Mouse (Mus musculus) embryo, embryonic 11.5 days (tissue): ENCODE data around the gene Zfp217.

Experiments used
- DNase-seq: peaks from one replicate; pipeline ENCODE4 v3.0.0-alpha.2; 2012; ENCODE audit warnings: low read depth, low spot score

Gene Zfp217

DNA sequence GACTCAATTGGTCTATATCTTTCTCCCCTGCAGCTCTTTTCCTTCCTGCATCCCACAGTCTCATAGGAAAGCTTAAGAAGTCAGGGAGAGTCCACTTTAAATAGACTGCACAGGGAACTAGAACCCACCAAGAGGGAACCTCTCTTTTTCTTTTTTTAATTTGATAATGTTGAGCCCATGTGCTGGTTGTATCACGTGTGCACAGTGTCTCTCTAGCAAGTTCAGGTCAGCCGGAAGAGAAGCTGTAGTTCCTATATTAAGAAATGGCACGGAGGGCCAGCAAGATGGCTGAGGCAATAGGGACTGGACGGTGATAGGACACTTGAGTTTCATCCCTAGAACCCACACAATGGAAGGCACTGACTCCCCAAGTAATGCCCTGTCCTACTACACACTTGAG lies 11.1 kb upstream of the Zfp217 start:
- no peak for DNase-seq

GRCm38 (mm10) chr2:170158251-170158650 lies 10.3 kb upstream of the Zfp217 start:
- no peak for DNase-seq

- DNase-seq, result no peak
Observed at GRCm38 (mm10) chr2:170157280-170158200, 9.6 kb upstream of the Zfp217 start.

- DNase-seq, result no peak
Observed at GRCm38 (mm10) chr2:170155089-170155740, 7.3 kb upstream of the Zfp217 start.

DNA sequence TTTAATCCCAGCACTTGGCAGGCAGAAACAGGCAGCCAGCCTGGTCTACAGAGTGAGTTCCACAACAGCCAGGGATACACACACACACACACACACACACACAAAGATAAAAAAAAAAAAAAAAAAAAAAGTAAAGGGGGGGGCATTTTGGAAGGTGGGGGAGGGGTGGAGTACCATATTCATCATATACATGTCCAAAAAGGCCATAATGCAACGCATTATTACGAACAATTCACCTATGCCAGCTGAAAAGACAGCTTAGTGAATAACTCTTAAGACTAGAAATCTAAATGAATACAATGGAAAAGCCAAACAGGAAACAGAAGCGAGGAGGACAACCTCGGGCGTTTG lies 6.8 kb upstream of the Zfp217 start:
- no peak for DNase-seq

DNA sequence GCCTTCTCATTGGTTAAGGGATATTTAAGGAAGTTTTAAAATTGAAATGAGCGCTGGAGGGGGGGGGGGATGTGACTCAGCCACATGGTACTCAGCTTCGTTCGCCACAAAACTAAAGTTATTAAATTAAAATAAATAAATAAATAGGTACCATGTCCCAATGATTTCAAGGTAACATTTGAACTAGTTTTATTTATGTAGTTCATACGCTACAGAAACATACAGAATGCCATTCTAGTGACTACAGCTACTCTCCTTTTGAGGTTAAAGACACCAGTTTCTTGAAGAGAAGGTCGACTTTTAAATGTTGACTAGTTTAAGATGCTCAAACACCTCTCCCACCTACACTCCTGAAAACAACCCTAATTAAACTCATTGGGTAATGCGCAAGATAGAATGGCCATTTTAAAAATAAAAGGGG lies 6.4 kb upstream of the Zfp217 start:
- DNase-seq, result no peak

DNA sequence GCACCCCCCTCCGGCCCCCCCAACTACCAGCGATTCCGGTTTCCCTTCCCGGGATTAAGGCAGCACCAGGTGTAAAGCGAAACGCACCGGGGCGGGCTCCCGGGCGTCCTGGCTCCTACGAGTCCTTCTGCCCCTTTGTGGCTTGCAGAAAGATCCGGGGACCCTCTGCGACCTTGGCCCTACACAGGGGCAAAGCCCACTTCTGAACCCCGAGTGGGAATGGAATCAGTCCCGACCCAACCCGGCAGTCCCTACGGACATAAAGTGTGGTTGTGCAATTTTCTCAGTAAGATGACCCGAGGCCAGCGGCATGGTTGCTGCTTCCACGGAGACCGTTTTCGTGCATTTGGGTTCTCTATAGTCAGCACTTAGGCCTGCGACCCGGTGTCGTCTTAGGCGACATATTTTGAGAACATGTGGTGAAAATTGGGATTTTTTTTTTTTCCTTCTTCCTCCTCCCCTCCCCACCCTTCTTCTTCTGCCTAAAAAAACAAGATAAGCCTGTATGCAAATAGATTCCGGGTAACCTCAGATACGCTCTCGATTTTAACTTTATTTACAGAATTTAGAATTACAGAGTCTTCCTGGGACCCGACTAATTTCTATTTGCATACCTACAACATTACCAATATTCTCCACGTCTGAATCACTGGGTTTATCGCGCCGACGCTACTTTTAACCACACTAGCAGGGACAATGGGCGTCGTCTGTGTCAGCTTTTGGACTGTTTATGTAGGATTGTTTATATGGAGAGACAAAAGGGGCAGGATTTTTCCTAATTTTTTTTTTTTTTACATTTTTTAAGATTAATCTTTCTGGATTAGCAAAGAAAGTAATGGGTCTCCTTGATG lies 5.7 kb upstream of the Zfp217 start:
- no peak for DNase-seq

- no peak for DNase-seq
Observed at GRCm38 (mm10) chr2:170152856-170153255, 5.0 kb upstream of the Zfp217 start.

DNA sequence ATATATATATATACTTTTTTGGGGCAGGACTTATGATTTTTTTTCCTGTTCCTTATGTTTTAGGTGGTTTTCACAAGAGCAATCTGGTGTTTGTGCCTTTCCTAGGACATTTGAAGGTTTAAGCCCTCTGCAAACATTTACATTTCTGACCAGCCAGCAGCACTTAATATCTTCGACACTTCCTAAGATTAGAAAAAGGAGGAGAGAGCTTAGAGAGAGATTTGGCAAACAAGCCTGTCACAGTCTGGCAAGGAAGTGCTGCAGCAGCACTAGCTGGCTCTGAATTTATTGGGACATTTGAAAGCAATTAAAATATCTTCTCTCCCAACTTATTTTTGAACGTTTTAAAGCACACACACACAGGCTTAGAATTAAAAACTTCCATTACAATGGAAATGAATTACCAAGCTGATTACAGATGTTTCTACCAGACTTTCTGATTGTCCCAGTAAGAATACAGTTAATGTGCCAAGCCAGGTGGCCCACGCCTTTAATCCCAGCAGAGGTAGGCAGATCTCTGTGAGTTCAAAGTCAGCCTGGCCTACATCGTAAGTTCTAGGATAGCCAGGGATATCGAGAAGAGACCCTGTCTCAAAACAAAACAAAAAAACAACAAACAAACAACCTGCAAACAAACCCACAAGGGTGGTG lies 4.3 kb upstream of the Zfp217 start:
- no peak for DNase-seq

DNA sequence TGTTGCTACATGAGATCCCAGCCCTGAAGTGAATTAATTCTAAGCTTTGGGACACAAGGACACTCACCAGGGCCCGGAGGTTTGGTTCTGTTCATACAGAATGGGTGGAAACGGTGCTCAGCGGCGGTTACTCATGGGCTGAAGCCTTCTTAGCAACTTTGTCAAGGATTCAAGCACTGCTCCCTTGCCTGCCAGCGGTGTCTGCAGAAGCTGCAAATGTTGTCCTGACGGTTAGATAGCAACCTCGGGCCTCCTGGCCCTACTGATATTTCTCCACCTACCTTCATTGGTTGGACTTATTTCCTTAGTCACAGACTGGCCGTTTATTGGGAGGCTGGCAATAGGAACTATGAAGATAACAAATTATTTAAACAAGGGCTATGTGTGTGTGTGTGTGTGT lies 3.6 kb upstream of the Zfp217 start:
- no peak for DNase-seq

DNA sequence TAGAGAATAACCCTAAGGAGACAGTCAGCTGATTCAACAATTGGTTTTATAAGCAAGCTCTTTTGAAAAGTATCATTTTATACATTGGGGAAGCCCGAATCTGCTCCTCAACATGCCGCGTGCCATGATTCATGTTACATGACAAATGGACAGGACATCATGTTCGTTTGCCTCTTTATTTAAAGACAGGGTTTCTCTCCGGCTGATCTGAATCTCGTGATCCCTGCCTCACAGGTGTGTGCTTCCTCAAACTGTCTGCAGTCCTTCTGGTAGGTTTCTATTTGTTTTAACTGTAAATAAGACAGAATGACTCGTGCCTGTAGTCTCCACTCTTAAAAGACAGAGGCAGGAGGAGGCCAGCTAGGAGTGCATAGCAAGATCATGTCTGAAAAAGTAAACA lies 925 bp upstream of the Zfp217 start:
- no peak for DNase-seq

- DNase-seq, result no peak
Observed at GRCm38 (mm10) chr2:170147170-170147569, 733 bp downstream of the Zfp217 start.

DNA sequence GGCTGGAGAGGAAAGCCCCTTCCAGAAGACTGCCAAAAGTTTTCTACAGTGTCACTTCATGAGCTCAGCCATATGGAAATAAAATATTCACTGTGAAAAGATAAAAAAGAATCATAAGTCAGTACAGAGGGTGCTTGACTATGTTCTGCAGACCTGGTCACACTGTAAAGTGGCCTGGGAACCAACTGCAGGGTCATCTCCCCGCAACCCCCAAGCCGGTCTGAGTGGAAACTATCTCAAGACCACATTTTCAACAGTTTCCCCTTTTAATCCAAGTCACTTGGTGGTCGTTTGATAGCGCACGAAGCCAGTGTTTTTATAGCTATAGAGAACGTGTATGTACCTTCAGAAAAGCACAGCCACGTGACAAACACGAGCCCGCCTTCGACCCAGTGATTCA lies 3.6 kb downstream of the Zfp217 start:
- DNase-seq, result no peak

DNA sequence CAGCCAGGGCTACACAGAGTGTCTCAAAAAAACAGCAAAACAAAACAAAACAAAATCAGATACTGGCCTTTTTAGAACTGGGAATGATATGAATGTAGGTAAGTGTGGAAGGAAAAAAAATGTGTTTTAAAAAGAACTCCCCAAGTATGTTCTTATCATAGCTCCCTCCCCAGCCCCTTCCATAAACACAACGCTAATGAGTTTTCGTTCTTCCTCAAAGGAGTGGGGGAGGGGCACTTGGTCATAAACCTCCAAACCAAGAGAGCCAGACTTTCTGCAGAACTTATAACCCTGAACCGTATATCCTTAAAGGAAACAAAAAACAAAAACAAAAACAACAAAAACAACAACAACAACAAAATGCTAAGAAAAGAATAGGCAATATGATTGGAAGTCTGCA lies 4.0 kb downstream of the Zfp217 start:
- no peak for DNase-seq

DNA sequence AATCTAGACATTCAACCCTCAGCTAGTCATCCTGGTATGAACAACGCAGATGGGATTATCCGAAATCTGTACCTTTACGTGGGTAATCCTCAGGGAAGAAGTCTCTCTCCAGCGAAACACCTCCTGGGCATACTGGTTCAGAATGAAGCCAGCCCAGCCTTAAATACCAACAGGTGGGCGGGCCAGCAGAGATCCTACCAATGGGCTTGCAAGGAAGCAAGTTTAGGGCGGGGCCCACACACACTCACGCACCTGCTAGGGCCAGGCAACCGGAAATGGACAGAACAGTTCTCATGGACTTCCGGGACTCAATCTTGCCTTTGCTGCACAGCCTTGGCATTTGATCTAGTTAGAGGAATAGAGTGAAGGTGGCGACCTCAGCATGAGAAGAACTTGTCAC lies 5.4 kb downstream of the Zfp217 start:
- DNase-seq, result no peak

- DNase-seq, result no peak
Observed at GRCm38 (mm10) chr2:170141481-170141880, 6.4 kb downstream of the Zfp217 start.

- DNase-seq, result no peak
Observed at GRCm38 (mm10) chr2:170139411-170140046, 8.4 kb downstream of the Zfp217 start.

GRCm38 (mm10) chr2:170136928-170137327 lies 11.0 kb downstream of the Zfp217 start:
- DNase-seq, result no peak

DNA sequence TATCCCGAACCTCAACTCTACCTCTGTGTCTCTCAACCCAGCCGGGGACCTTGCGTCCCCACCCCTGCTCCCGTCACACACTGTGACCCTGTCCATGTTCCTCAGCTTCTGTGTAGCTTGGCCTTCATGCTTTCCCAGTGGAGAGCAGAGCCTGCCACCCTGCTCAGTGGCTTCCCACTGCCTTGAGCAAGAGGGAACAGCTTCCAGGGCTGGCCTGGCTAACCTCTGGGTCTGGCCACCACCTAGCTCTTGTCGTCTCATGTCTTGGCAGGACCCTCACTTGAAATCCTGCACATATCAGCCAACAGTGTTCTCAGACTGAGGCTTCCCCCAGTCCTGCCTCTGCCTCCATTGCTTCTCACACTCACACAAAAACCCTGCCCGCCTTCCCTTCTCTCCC lies 12.1 kb downstream of the Zfp217 start:
- no peak for DNase-seq

DNA sequence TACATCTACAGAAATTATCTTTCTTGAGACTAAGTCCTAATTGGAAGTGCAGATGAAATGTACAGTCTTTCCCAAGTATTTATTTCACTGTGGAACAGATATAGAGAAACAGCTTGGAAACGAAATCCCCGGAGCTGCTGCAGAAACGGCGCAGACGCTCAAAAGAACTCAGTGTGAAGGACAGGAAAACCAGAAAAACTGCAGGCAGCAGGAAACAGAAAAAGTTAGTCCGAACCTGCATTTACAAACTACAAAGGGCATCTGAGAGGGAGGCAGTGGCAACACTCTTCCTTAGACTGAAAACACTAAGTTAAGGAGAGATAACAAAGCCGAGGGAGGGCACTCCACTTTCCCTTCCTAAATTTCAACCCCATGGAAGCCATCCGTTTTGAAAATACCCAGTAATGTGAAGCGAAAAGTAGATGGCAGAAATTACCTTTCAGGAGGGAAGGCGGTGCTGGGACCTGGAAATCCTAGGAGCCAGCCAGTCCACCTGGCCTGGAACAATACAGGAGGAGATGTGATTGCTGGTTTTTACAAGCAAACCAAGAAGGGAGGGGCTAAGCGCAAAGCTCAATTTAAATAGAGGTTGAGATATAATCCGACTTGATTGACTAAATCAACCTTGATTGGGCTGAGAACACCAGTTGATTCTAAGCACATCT lies 13.7 kb downstream of the Zfp217 start:
- DNase-seq, result no peak
